Mouse (Mus musculus) forelimb bud, embryonic 11.5 days (tissue): ENCODE results near the gene Cops9.

Source experiments
- DNase-seq: peaks from one replicate; pipeline ENCODE4 v3.0.0-alpha.2; 2012; ENCODE audit warnings: low read depth, low spot score

Cops9 gene

DNA sequence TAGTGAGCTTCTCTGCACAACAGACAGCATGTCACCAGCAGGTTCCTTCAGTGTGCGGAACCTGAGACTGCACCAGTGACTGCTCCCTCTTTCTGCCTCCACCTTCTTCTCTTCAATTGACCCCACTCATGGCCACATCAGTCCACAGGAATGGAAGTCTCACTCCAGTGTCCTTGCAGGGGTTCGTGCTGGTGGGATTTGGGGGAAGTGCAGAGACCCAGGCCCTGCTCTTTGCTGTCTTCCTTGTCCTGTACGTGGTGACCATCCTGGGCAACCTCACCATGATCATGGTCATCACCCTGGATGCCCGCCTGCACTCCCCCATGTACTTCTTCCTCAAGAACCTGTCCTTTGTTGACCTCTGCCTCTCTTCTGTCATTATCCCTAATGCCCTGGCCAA, 34.1 kb downstream of the Cops9 start:
- DNase-seq = no peak

- DNase-seq = no peak
Measured at GRCm38 (mm10) chr1:92605482-92605881, 36.3 kb downstream of the Cops9 start, which contains the start of gene Olfr1410. TSS of gene Olfr1410 (plus strand) at chr1:92605782.

DNA sequence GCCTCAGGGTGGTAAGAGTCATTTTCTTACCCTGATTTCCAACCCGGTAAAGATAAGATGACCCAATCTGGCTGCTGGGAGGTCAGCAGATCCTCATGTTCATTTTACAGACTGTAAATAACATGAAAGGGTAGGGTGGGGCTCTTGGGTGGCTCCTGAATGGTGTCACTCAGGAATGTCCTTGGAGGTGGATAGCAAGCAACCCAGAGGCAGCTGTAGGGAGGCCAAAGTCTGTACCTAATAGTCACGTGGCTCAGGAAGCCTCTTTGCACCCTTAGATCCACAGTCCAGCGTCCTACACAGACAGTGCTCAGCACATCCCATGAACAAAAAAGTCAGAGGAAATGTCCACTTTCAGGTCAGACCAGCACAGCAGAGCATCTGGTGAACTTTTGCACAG, 45.8 kb downstream of the Cops9 start:
- DNase-seq = no peak

DNA sequence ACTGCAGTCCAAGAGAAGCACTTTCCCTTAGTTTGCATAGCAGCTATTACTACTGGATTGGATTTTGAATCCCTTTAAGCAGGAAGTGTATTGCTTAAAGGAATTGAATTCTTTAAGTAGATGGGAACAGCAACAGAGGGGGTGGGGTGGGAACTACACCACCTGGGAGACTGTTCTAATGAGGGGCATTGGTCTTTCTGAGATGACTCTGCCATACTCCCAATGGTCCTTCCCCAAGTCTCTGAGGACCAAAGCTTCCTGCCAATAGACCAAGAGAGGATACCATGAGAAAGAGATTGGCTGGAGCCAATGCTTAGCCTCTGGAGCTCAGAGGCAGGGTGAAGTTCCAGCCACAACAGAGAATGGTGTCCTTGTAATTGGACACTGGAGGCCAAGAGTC, 47.7 kb downstream of the Cops9 start, which contains the start of gene Olfr1411:
Olfr1411 (plus strand) TSS at position 301 of the 400 bp plus-strand sequence.
- no peak for DNase-seq
